ENCODE assay signal across 26 mouse cellular contexts in genomic region chr2:156603671-156604070, GRCm38 (mm10).
"Had no signal": no experiment of that assay in that cellular context is flagged by ENCODE, and none has a peak within 500 bp of the region (broad histone marks: within the 10 kb centered on the region; RNA-seq: fewer than 3 reads in every experiment).

No protein-coding gene starts in this region.

- DNase-seq: cerebellum, adult 9-11 months; cerebellum, postnatal 10 days; cerebellum, postnatal 14 days; cerebellum, postnatal 25 days; cerebellum, postnatal 36 days; embryo, embryonic 11 days; forebrain, postnatal 0 days; gastrocnemius, adult 2 months; gastrocnemius, postnatal 10 days; gastrocnemius, postnatal 25 days; gastrocnemius, postnatal 36 days; heart, adult 11 months; heart, adult 18-20 months; heart, adult 2 months had no signal

- H3K4me3 ChIP-seq: embryonic facial prominence, embryonic 10.5 days; embryonic facial prominence, embryonic 12.5 days; embryonic facial prominence, embryonic 13.5 days; embryonic facial prominence, embryonic 15.5 days; erythroblast, embryonic 14.5 days; forebrain, embryonic 10.5 days; forebrain, embryonic 12.5 days; forebrain, embryonic 13.5 days; forebrain, embryonic 15.5 days; gastrocnemius, adult 2 months; heart, adult 2 months; heart, embryonic 10.5 days had no signal

- H3K4me2 ChIP-seq: embryonic facial prominence, embryonic 12.5 days; embryonic facial prominence, embryonic 13.5 days; embryonic facial prominence, embryonic 15.5 days; forebrain, embryonic 12.5 days; forebrain, embryonic 13.5 days; forebrain, embryonic 15.5 days had no signal

- ATAC-seq: forebrain, embryonic 13.5 days; forebrain, embryonic 14.5 days; forebrain, embryonic 15.5 days; forebrain, embryonic 16.5 days; forebrain, postnatal 0 days had no signal

- H3K27me3 ChIP-seq: embryonic facial prominence, embryonic 12.5 days; forebrain, embryonic 12.5 days; forebrain, embryonic 15.5 days had no signal

- H3K4me1 ChIP-seq: embryonic facial prominence, embryonic 12.5 days; embryonic facial prominence, embryonic 13.5 days; embryonic facial prominence, embryonic 15.5 days; forebrain, embryonic 12.5 days; forebrain, embryonic 13.5 days; forebrain, embryonic 15.5 days; heart, embryonic 10.5 days had no signal

- H3K36me3 ChIP-seq: embryonic facial prominence, embryonic 10.5 days; embryonic facial prominence, embryonic 12.5 days; embryonic facial prominence, embryonic 13.5 days; embryonic facial prominence, embryonic 15.5 days; forebrain, embryonic 10.5 days; forebrain, embryonic 12.5 days; forebrain, embryonic 15.5 days; heart, embryonic 10.5 days had no signal

- H3K9ac ChIP-seq: embryonic facial prominence, embryonic 12.5 days; embryonic facial prominence, embryonic 13.5 days; embryonic facial prominence, embryonic 15.5 days; forebrain, embryonic 12.5 days; forebrain, embryonic 13.5 days; forebrain, embryonic 15.5 days; forebrain, postnatal 0 days had no signal

- H3K9me3 ChIP-seq: embryonic facial prominence, embryonic 10.5 days; embryonic facial prominence, embryonic 12.5 days; embryonic facial prominence, embryonic 13.5 days; embryonic facial prominence, embryonic 15.5 days; forebrain, embryonic 10.5 days; forebrain, embryonic 12.5 days; forebrain, embryonic 13.5 days; forebrain, embryonic 15.5 days; heart, embryonic 10.5 days had no signal

- H3K27ac ChIP-seq: embryonic facial prominence, embryonic 10.5 days; embryonic facial prominence, embryonic 12.5 days; embryonic facial prominence, embryonic 13.5 days; embryonic facial prominence, embryonic 15.5 days; forebrain, embryonic 10.5 days; forebrain, embryonic 12.5 days; forebrain, embryonic 13.5 days; forebrain, embryonic 15.5 days; gastrocnemius, adult 2 months; heart, adult 2 months; heart, embryonic 10.5 days had no signal
